Mouse (Mus musculus): ENCODE data around the gene Ints3.

DNA sequence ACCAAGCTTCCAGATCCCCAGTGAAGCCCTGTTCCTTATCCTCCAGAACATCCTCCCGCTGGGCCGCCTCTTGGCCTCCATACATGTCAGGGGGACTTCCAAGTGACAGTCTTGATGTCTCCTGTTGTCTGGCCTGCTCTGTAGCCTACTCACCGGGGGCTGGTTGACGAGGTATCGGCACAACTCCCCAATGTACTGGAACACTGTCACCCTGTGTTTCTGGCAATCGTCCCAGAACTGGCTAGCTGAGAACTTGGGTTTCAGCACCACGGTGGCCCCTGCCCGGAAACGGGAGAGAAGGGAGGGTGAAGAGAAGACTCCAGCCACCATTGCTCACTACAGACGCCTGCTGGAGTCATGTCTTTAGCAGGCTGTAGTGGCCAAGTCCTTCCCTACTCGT lies 45.9 kb downstream of the Ints3 start:
- TF ChIP-seq CTCF (IDR thresholded peaks at IDR 0.05; ENCODE audit: low read depth, low read length) (no peak), POLR2A (IDR thresholded peaks at IDR 0.05; ENCODE audit: insufficient read depth, low read length) (no peak), EP300 (IDR thresholded peaks at IDR 0.05; ENCODE audit: insufficient read depth, low read depth, low read length) (no peak)

All from ES-Bruce4 (cell line).